Mouse (Mus musculus): ENCODE measurements at regions not wholly inside any gene's neighbourhood (a gene's known extent, or its start where the extent isn't known, plus 50 kb on each side); places are given as distances from the start of the nearest gene placed in this dataset.
A peak's percentile ranks its signal among the peaks of the same experiment; 100 is the strongest.

DNA sequence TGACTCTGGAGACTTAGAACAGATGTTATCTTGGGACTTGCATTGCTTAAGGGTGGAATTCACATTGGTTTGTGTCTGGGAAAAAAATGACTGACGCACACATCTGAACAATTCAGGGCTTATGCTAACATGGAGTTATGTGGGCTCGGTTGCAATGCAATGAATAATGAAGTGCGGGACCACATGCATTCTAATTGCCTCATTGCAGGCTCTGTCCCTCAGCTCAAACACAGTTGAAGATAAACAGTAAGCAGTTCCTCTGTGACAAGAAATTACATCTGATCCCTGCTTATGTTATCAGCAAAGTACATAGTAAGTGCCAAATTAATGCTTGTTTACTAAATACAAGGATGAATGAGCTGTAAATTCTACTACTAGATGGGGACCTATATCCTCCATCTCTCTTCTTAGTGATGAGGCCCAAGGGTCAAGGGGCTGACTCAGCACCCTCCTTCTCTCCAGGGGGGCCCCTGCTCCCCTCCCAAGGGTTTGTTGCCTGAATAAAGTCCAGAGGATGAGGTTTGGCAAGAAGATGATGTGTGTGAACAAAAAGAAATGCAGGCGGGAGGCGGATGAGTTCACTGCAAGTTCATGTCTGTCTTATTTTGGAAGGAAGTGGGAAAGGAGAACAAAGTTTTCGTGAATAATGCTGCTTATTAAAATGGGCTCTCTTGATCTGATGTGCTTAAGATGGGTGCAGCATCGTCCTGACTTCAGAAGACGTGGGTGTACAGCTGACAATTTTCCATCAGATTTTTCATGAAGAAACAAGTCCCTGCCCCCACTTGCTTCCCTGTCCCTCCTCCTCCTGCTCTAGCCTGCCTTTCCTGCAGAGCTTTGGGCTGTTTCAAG lies 533.1 kb downstream of the Shisa9 start:
- DNase-seq (ENCODE audit: low spot score): no peak
- 88% methylated on average over 8 of the region's 8 CpGs for WGBS
- Histone ChIP-seq H3K9me3 (no peaks in the 10 kb centered on the region), H3K4me1 (no peaks in the 10 kb centered on the region), H3K27ac (replicated peaks) (no peak overlapping the region), H3K27me3 (replicated peaks; ENCODE audit: low read depth, poor library complexity, severe bottlenecking) (no peaks in the 10 kb centered on the region), H3K36me3 (replicated peaks) (no peaks in the 10 kb centered on the region), H3K4me3 (no peak overlapping the region)

DNA sequence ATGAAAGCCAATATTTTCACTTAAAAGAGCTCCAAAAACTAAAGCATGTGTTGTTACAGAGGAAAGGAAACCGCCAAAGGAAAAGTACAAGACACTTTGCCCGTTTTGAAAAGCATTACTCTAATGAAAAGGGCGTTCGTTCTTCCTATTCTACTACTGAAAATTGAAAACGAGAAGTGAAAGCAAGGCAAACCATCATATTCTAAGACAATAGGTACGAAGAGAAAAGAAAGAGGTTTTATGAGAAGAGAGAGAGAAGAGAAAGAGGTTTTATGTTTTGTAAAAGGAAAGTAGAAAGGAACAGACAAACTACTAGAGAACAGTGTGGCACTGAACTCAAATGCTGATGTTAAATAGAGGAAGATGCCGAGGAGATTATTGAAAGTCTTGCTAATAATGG lies 534.4 kb downstream of the Shisa9 start:
- H3K27me3 ChIP-seq (replicated peaks; ENCODE audit: low read depth, poor library complexity, severe bottlenecking): no peaks in the 10 kb centered on the region
- WGBS: 87% methylated on average over 7 of the region's 7 CpGs
- H3K36me3 ChIP-seq (replicated peaks): no peaks in the 10 kb centered on the region
- no peak overlapping the region for H3K27ac ChIP-seq (replicated peaks)
- DNase-seq (ENCODE audit: low spot score): no peak
- H3K4me1 ChIP-seq: no peaks in the 10 kb centered on the region
- H3K9me3 ChIP-seq: no peaks in the 10 kb centered on the region
- H3K4me3 ChIP-seq: no peak overlapping the region

DNA sequence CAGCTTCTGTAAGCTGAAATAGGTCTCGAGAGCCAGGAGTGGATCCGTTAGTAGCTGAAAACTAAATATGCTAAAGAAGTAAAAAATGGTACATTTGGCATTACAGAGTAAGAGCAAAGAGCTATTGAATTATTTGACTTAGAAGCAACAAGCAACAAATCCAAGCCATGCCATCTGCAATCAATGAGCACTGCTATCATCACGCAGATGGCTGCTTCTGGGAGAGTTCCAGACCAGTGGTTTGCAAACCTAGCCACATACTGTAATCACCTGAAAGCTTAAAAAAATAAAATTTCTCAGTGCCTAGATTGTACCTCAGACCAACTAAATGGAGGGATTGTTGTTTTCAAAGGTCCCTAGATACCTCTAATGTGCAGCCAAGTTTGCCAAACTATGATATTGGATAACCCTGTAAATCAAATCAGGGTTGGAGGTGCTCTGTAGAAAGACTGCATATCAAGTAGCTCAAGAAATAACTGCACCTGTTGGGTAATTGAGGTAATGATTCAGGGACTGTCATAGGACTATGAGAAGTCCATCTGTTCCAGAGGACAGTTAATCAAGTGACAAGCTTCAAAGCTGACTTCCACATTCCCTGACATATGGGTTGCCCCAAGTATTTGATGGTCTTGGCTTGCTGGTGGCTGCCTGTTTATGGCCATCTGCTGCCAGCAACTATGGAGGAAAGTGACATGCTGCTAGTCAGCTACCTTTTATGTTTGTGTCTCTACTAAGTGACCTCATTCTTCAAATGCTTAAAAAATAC lies 538.0 kb downstream of the Shisa9 start:
- Histone ChIP-seq H3K27me3 (replicated peaks; ENCODE audit: low read depth, poor library complexity, severe bottlenecking) (no peaks in the 10 kb centered on the region), H3K36me3 (replicated peaks) (no peaks in the 10 kb centered on the region), H3K4me3 (no peak overlapping the region), H3K4me1 (no peaks in the 10 kb centered on the region), H3K27ac (replicated peaks) (no peak overlapping the region), H3K9me3 (no peaks in the 10 kb centered on the region)
- DNase-seq (ENCODE audit: low spot score): no peak
- WGBS: 89% methylated on average over 3 of the region's 3 CpGs

DNA sequence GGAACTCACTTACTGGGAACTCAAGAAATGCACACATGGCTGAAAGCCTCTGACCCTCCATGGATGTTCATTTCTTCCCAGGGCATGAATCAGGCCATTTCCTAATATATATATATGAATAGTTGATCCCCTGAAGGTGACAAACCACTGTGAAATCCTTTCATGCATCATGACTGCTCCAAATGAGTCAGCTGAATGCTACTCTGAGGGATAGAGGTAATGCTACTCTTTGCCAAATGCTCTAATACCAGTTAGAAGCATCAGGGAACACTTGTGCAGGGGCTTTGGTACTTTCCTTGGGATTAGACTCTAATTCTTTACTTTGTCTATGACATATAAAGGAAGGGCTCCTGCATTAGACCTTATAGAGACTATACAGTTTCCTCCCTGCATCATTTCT lies 561.0 kb upstream of the Ercc4 start:
- Histone ChIP-seq H3K4me3 (no peak overlapping the region), H3K9me3 (no peaks in the 10 kb centered on the region), H3K4me1 (no peaks in the 10 kb centered on the region)

DNA sequence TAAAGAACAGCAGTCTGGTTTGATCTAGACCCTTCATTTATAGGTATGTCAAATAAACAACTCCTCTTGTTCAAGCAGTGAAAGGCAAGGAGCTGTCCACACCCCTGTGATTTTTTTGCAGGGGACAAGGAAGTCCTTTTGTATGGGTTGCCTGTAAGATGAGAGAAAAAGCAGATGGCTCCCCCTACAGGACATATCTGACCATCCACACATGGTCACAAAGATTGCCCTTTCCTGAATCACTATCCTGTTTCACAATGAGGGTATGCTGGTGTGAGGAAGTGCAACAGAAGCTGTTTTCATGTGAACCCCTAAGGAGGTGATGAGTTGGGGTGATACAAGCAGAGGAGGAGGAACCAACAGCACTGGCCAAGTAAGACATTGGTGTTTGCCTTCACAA lies 520.6 kb upstream of the Ercc4 start:
- DNase-seq (ENCODE audit: low spot score): peak; percentile 9
- Histone ChIP-seq H3K36me3 (replicated peaks) (no peaks in the 10 kb centered on the region), H3K27ac (replicated peaks) (no peak overlapping the region), H3K4me1 (no peaks in the 10 kb centered on the region), H3K4me3 (no peak overlapping the region), H3K27me3 (replicated peaks; ENCODE audit: low read depth, poor library complexity, severe bottlenecking) (no peaks in the 10 kb centered on the region), H3K9me3 (no peaks in the 10 kb centered on the region)

More for the DNA sequence above, 561.0 kb upstream of the Ercc4 start:
- no peak overlapping the region for H3K27ac ChIP-seq (replicated peaks)
- no peak for DNase-seq (ENCODE audit: low spot score)
- H3K27me3 ChIP-seq (replicated peaks; ENCODE audit: low read depth, poor library complexity, severe bottlenecking): no peaks in the 10 kb centered on the region
- no peaks in the 10 kb centered on the region for H3K36me3 ChIP-seq (replicated peaks)

DNA sequence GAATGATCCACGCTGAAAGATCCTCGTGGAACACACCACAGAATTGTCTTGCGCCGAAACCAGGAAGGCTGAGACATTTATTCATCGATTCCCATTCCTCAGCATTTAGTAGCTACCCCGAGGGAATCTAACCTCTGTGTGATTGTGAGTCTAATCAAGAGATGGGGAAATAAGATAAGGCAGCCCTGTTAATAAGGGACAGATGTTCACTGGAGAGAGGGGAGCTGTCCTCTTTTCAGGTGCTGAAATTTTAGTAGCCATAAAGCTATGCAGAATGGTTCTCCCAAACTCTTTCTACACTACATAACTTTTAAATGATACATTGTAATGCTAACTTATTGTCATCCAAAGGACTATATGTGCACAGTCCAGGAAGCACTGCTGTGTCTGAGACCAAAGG lies 501.2 kb upstream of the Ercc4 start:
- DNase-seq (ENCODE audit: low spot score): peak; percentile 37
- H3K36me3 ChIP-seq (replicated peaks): no peaks in the 10 kb centered on the region
- no peak overlapping the region for H3K27ac ChIP-seq (replicated peaks)
- H3K4me3 ChIP-seq: no peak overlapping the region
- WGBS: 40% methylated on average over 6 of the region's 6 CpGs
- H3K4me1 ChIP-seq: no peaks in the 10 kb centered on the region; the same call in 1 of the 2 replicates
- H3K9me3 ChIP-seq: no peaks in the 10 kb centered on the region
- no peaks in the 10 kb centered on the region for H3K27me3 ChIP-seq (replicated peaks; ENCODE audit: low read depth, poor library complexity, severe bottlenecking)

DNA sequence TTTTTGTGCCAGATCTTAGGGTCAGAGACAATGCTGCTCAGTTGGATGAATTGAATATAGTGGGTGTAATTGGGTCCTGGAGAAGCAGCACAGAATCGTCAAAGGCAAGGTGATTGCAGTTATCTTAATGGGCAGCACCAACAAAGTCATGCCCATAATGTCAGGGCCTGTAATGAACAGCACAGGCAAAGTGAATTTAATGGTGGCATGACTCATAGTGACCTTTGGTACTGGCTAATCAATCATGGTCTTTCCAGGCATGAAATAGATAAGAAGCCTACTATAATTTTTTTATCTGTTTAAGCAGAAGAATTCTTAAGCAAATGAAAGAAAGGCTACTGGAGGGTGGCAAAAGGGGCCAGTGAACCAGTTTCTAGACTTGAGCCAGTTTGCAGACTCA lies 498.4 kb upstream of the Ercc4 start:
- no peaks in the 10 kb centered on the region for H3K27me3 ChIP-seq (replicated peaks; ENCODE audit: low read depth, poor library complexity, severe bottlenecking)
- no peaks in the 10 kb centered on the region for H3K36me3 ChIP-seq (replicated peaks)
- H3K27ac ChIP-seq (replicated peaks): no peak overlapping the region
- no peak overlapping the region for H3K4me3 ChIP-seq
- DNase-seq (ENCODE audit: low spot score): no peak
- whole genome bisulfite sequencing: 76% methylated on average over 1 of the region's 1 CpGs
- no peaks in the 10 kb centered on the region; the same call in 1 of the 2 replicates for H3K4me1 ChIP-seq
- no peaks in the 10 kb centered on the region for H3K9me3 ChIP-seq

DNA sequence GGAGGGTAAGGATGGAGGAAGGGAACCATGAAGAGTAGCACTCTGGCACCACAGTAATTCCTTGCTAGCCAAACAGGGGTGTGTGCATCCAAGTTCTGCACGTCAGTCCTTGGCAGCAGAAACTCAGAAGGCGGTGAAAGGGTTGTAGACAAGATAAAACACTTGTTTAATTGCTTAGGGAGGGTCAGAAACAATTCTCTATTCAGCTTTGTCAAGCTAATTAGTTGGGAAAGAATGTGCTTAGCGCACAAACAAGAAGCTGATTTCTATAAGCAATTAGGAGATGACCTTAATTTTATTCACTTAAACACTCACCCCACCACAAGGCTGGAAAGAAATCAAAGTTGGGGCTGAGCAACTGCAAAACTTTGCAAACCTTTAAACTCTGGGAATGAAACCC lies 491.7 kb upstream of the Ercc4 start:
- H3K4me1 ChIP-seq: no peaks in the 10 kb centered on the region
- no peaks in the 10 kb centered on the region for H3K9me3 ChIP-seq
- no peaks in the 10 kb centered on the region for H3K36me3 ChIP-seq (replicated peaks)
- H3K27ac ChIP-seq (replicated peaks): no peak overlapping the region
- no peaks in the 10 kb centered on the region for H3K27me3 ChIP-seq (replicated peaks; ENCODE audit: low read depth, poor library complexity, severe bottlenecking)
- H3K4me3 ChIP-seq: no peak overlapping the region
- WGBS: 66% methylated on average over 3 of the region's 3 CpGs
- DNase-seq (ENCODE audit: low spot score): no peak

DNA sequence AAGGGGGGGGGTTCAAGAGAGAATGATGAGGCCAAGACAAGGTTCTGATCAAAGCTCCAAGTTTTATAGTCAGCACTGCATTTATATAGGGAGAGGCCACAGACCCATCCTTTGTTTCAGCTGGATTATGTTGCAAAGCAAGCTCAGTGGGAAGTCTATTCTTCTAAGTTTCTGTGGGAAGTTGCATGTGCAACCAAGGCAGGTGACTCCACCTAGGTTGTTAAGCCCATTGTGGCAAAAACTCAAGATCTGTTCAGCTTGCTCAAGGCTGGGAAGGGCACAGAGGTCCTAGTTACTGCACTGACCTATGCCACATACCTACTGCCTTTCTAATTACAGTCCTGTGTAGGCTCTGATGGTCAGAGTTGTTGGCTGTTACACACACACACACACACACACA lies 477.0 kb upstream of the Ercc4 start:
- no peak for DNase-seq (ENCODE audit: low spot score)
- Histone ChIP-seq H3K27ac (replicated peaks) (no peak overlapping the region), H3K4me3 (no peak overlapping the region), H3K36me3 (replicated peaks) (no peaks in the 10 kb centered on the region), H3K9me3 (no peaks in the 10 kb centered on the region), H3K27me3 (replicated peaks; ENCODE audit: low read depth, poor library complexity, severe bottlenecking) (no peaks in the 10 kb centered on the region), H3K4me1 (no peaks in the 10 kb centered on the region)

DNA sequence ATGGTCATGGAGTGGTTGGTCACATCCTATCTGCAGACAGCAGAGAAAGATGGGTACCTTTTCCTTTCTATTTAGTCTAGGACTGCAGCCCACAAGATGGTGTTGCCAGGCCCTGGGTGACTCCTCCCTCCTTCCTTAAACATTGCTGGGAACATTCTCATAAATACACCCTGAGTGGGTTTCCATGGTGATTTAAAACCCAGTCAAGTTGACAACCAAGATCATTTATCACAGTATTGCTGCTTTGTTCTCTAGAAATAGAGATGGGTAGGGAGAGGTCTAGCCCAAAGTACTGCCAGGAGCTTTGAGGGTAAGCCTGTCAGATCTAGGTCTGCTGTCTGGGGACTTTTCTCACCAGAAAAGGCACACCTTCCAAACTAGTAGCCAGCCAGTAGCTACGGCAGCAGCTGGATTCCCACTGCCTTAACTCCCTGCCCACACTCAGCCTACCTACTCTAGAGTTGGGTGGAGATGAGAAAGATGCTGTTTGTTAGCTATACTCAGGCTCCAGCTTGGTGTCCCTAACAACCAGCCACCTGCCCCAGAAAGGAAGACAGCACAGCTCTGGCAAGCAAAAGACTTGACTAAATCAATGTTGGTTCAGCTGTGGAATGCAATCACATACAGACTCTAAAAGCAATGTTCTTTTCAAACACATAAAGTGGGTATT lies 470.4 kb upstream of the Ercc4 start:
- WGBS: 94% methylated on average over 1 of the region's 1 CpGs
- Histone ChIP-seq H3K27ac (replicated peaks) (no peak overlapping the region), H3K4me1 (no peaks in the 10 kb centered on the region), H3K4me3 (no peak overlapping the region), H3K36me3 (replicated peaks) (no peaks in the 10 kb centered on the region), H3K27me3 (replicated peaks; ENCODE audit: low read depth, poor library complexity, severe bottlenecking) (no peaks in the 10 kb centered on the region), H3K9me3 (no peaks in the 10 kb centered on the region)
- no peak for DNase-seq (ENCODE audit: low spot score)

DNA sequence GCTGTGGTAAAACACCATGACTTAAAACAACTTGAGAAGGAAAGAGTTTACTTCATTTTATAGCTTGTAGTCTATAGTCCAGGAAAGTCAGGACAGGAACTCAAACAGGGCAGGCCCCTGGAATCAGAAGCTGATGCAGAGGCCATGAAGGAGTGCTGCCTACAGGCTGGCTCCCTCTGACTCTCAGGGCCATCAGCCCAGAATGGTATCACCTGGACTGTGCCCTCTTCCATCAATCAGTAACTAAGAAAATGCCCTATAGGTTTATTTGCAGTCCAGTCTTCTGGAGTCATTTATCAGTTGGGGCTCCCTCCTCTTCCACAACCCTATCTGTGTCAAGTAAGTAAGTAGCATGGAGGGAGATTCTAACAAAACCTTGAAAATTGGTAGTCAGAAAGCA lies 466.4 kb upstream of the Ercc4 start:
- no peak for DNase-seq (ENCODE audit: low spot score)
- Histone ChIP-seq H3K36me3 (replicated peaks) (no peaks in the 10 kb centered on the region), H3K4me3 (no peak overlapping the region), H3K27me3 (replicated peaks; ENCODE audit: low read depth, poor library complexity, severe bottlenecking) (no peaks in the 10 kb centered on the region), H3K4me1 (no peaks in the 10 kb centered on the region), H3K27ac (replicated peaks) (no peak overlapping the region), H3K9me3 (no peaks in the 10 kb centered on the region)

DNA sequence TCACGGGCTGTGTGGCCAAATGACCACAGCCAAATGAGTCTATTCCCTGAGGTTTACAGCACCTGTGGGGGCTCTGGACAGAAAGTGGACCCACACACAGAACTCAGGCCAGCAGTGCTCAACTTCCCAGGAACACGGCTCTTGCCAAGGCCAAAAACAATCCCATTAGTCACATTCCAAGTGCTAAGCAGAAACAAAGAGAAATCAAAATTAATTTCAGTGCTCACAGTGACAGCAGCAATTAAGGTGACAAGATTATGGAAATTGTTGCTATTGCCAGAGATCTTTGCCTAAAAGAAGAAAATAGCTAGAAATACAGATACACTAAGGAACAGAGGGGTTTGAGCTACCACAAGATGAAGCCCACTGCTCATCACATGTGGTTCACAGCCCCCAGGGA lies 464.9 kb upstream of the Ercc4 start:
- DNase-seq (ENCODE audit: low spot score): no peak
- no peak overlapping the region for H3K4me3 ChIP-seq
- no peaks in the 10 kb centered on the region for H3K36me3 ChIP-seq (replicated peaks)
- 72% methylated on average over 2 of the region's 2 CpGs for WGBS
- H3K9me3 ChIP-seq: no peaks in the 10 kb centered on the region
- no peak overlapping the region for H3K27ac ChIP-seq (replicated peaks)
- H3K27me3 ChIP-seq (replicated peaks; ENCODE audit: low read depth, poor library complexity, severe bottlenecking): no peaks in the 10 kb centered on the region
- H3K4me1 ChIP-seq: no peaks in the 10 kb centered on the region

DNA sequence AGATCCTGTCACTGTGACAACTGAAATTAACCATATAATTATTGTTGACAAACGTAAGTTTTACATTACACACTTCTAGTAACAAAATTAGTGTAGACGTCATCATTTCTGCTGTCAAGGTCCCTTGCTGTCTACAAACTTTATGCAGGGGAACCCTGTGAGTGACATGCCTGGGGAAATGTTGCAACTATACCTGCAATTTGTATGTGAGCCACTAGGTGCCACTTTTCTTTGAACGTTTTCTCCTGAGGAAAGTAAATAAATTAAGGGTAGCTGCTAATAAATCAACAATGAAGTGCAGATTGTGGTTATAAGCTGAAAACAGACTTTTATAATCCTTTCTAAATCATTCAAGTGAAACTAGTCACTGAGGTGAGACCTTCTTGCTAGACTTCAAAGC lies 457.3 kb upstream of the Ercc4 start:
- Histone ChIP-seq H3K27me3 (replicated peaks; ENCODE audit: low read depth, poor library complexity, severe bottlenecking) (no peaks in the 10 kb centered on the region), H3K27ac (replicated peaks) (no peak overlapping the region), H3K4me3 (no peak overlapping the region), H3K9me3 (no peaks in the 10 kb centered on the region), H3K4me1 (no peaks in the 10 kb centered on the region), H3K36me3 (replicated peaks) (no peaks in the 10 kb centered on the region)
- DNase-seq (ENCODE audit: low spot score): no peak
- 68% methylated on average over 3 of the region's 3 CpGs for WGBS

Measured in embryonic facial prominence, embryonic 10.5 days (tissue).